Mouse (Mus musculus): ENCODE data around the gene Gpr158. TPM values are rescaled to one million over a fixed set of nuclear protein-coding genes. Genes with fewer than 3 reads are reported as not detected.
"Not testable (repeated sequence)": the region's sequence is repeated elsewhere in the genome, so short reads cannot be mapped to it uniquely, and the experiment has no call there.

Gpr158 gene
- polyA plus RNA-seq, 1 experiment from 2014 or later, result 2.1 TPM

GRCm38 (mm10) chr2:21430288-21430687, 62.9 kb downstream of the Gpr158 start:
- 64% methylated on average over 2 of the region's 2 CpGs for WGBS
- Histone ChIP-seq H3K27me3 (no peaks in the 10 kb centered on the region), H3K27ac (no peak overlapping the region)

GRCm38 (mm10) chr2:21431182-21431581, 63.8 kb downstream of the Gpr158 start:
- Histone ChIP-seq H3K27me3 (no peaks in the 10 kb centered on the region), H3K4me3 (no peak overlapping the region), H3K27ac (no peak overlapping the region), H3K4me2 (no peak overlapping the region), H3K9ac (no peak overlapping the region), H3K9me3 (no peaks in the 10 kb centered on the region), H3K36me3 (no peaks in the 10 kb centered on the region), H3K4me1 (replicated peaks) (0 out of 2 replicates have a peak, but pooled peaks cover 4% of the 10 kb centered on the region)
- WGBS, result 61% methylated on average over 6 of the region's 6 CpGs
- ATAC-seq (ENCODE audit: low FRiP score), result no peak

More at GRCm38 (mm10) chr2:21430288-21430687, 62.9 kb downstream of the Gpr158 start:
- Histone ChIP-seq H3K4me2 (no peak overlapping the region), H3K4me3 (no peak overlapping the region), H3K9ac (no peak overlapping the region), H3K9me3 (no peaks in the 10 kb centered on the region), H3K4me1 (replicated peaks) (0 out of 2 replicates have a peak, but pooled peaks cover 4% of the 10 kb centered on the region), H3K36me3 (no peaks in the 10 kb centered on the region)
- no peak for ATAC-seq (ENCODE audit: low FRiP score)

- 85% methylated on average over 3 of the region's 3 CpGs for WGBS
- H3K9me3 ChIP-seq, result no peaks in the 10 kb centered on the region
- no peak overlapping the region for H3K4me2 ChIP-seq
- H3K27ac ChIP-seq, result no peak overlapping the region
- H3K4me3 ChIP-seq, result no peak overlapping the region
- no peaks in the 10 kb centered on the region for H3K4me1 ChIP-seq (replicated peaks)
- H3K9ac ChIP-seq, result no peak overlapping the region
- no peaks in the 10 kb centered on the region for H3K36me3 ChIP-seq
- ATAC-seq (ENCODE audit: low FRiP score), result no peak
- no peaks in the 10 kb centered on the region for H3K27me3 ChIP-seq
Measured at GRCm38 (mm10) chr2:21439626-21440025, 72.3 kb downstream of the Gpr158 start.

GRCm38 (mm10) chr2:21460606-21461005, 93.3 kb downstream of the Gpr158 start:
- ATAC-seq (ENCODE audit: low FRiP score); H3K9me3 ChIP-seq; H3K27ac ChIP-seq; H3K4me1 ChIP-seq (replicated peaks); H3K36me3 ChIP-seq; H3K9ac ChIP-seq; H3K4me3 ChIP-seq; H3K27me3 ChIP-seq; H3K4me2 ChIP-seq: not testable (repeated sequence)
- 92% methylated on average over 4 of the region's 4 CpGs for WGBS

GRCm38 (mm10) chr2:21474957-21475356, 107.6 kb downstream of the Gpr158 start:
- Histone ChIP-seq H3K36me3 (no peaks in the 10 kb centered on the region), H3K4me1 (replicated peaks) (no peaks in the 10 kb centered on the region)
- WGBS, result 93% methylated on average over 2 of the region's 2 CpGs

GRCm38 (mm10) chr2:21496881-21497280, 129.5 kb downstream of the Gpr158 start:
- 79% methylated on average over 3 of the region's 3 CpGs for WGBS
- Histone ChIP-seq H3K4me2 (no peak overlapping the region), H3K9ac (no peak overlapping the region), H3K36me3 (no peaks in the 10 kb centered on the region), H3K4me1 (replicated peaks) (0 out of 2 replicates have a peak, but pooled peaks cover 3% of the 10 kb centered on the region), H3K9me3 (no peaks in the 10 kb centered on the region), H3K4me3 (no peak overlapping the region), H3K27me3 (no peaks in the 10 kb centered on the region), H3K27ac (no peak overlapping the region)
- no peak for ATAC-seq (ENCODE audit: low FRiP score)

More at GRCm38 (mm10) chr2:21474957-21475356, 107.6 kb downstream of the Gpr158 start:
- Histone ChIP-seq H3K9me3 (no peaks in the 10 kb centered on the region), H3K9ac (no peak overlapping the region), H3K27me3 (no peaks in the 10 kb centered on the region), H3K27ac (no peak overlapping the region), H3K4me3 (no peak overlapping the region), H3K4me2 (no peak overlapping the region)
- no peak for ATAC-seq (ENCODE audit: low FRiP score)

- H3K9ac ChIP-seq, result no peak overlapping the region
- H3K27ac ChIP-seq, result no peak overlapping the region
- no peaks in the 10 kb centered on the region for H3K27me3 ChIP-seq
- no peak overlapping the region for H3K4me2 ChIP-seq
- no peaks in the 10 kb centered on the region for H3K36me3 ChIP-seq
- H3K4me3 ChIP-seq, result no peak overlapping the region
- ATAC-seq (ENCODE audit: low FRiP score), result peak; percentile 49; the same call in 1 of the 2 replicates
- no peaks in the 10 kb centered on the region for H3K9me3 ChIP-seq
- WGBS, result 47% methylated on average over 1 of the region's 1 CpGs
- H3K4me1 ChIP-seq (replicated peaks), result 0 out of 2 replicates have a peak, but pooled peaks cover 3% of the 10 kb centered on the region
Measured at GRCm38 (mm10) chr2:21497965-21498364, 130.6 kb downstream of the Gpr158 start.

GRCm38 (mm10) chr2:21499399-21499798, 132.1 kb downstream of the Gpr158 start:
- Histone ChIP-seq H3K4me3 (no peak overlapping the region), H3K9me3 (no peaks in the 10 kb centered on the region), H3K27ac (no peak overlapping the region), H3K4me2 (no peak overlapping the region), H3K36me3 (no peaks in the 10 kb centered on the region), H3K4me1 (replicated peaks) (0 out of 2 replicates have a peak, but pooled peaks cover 3% of the 10 kb centered on the region), H3K27me3 (no peaks in the 10 kb centered on the region), H3K9ac (no peak overlapping the region)
- 85% methylated on average over 2 of the region's 2 CpGs for WGBS
- ATAC-seq (ENCODE audit: low FRiP score), result no peak

GRCm38 (mm10) chr2:21507449-21507848, 140.1 kb downstream of the Gpr158 start:
- H3K9me3 ChIP-seq, result no peaks in the 10 kb centered on the region
- no peak for ATAC-seq (ENCODE audit: low FRiP score)
- no peaks in the 10 kb centered on the region for H3K4me1 ChIP-seq (replicated peaks)
- no peak overlapping the region for H3K4me2 ChIP-seq
- no peak overlapping the region for H3K27ac ChIP-seq
- no peak overlapping the region for H3K9ac ChIP-seq
- H3K36me3 ChIP-seq, result no peaks in the 10 kb centered on the region
- 81% methylated on average over 1 of the region's 1 CpGs for WGBS
- no peak overlapping the region for H3K4me3 ChIP-seq
- no peaks in the 10 kb centered on the region for H3K27me3 ChIP-seq

- H3K27me3 ChIP-seq, result no peaks in the 10 kb centered on the region
- no peak overlapping the region for H3K27ac ChIP-seq
- H3K4me1 ChIP-seq (replicated peaks), result no peaks in the 10 kb centered on the region
- H3K4me3 ChIP-seq, result no peak overlapping the region
- no peak overlapping the region for H3K4me2 ChIP-seq
- no peak overlapping the region for H3K9ac ChIP-seq
- no peaks in the 10 kb centered on the region for H3K36me3 ChIP-seq
- no peak for ATAC-seq (ENCODE audit: low FRiP score)
- no peaks in the 10 kb centered on the region for H3K9me3 ChIP-seq
Measured at GRCm38 (mm10) chr2:21530750-21531149, 163.4 kb downstream of the Gpr158 start.

GRCm38 (mm10) chr2:21619180-21619579, 251.8 kb downstream of the Gpr158 start:
- Histone ChIP-seq H3K36me3 (no peaks in the 10 kb centered on the region), H3K9ac (no peak overlapping the region), H3K4me2 (no peak overlapping the region), H3K27ac (no peak overlapping the region), H3K9me3 (no peaks in the 10 kb centered on the region), H3K4me3 (no peak overlapping the region), H3K27me3 (no peaks in the 10 kb centered on the region), H3K4me1 (replicated peaks) (no peaks in the 10 kb centered on the region)
- 88% methylated on average over 6 of the region's 6 CpGs for WGBS
- no peak for ATAC-seq (ENCODE audit: low FRiP score)

GRCm38 (mm10) chr2:21632136-21632535, 264.8 kb downstream of the Gpr158 start:
- H3K36me3 ChIP-seq, result no peaks in the 10 kb centered on the region
- no peak for ATAC-seq (ENCODE audit: low FRiP score)
- WGBS, result 91% methylated on average over 1 of the region's 1 CpGs
- H3K4me2 ChIP-seq, result no peak overlapping the region
- no peaks in the 10 kb centered on the region for H3K4me1 ChIP-seq (replicated peaks)
- no peaks in the 10 kb centered on the region for H3K9me3 ChIP-seq
- no peak overlapping the region for H3K27ac ChIP-seq
- H3K27me3 ChIP-seq, result no peaks in the 10 kb centered on the region
- no peak overlapping the region for H3K4me3 ChIP-seq
- no peak overlapping the region for H3K9ac ChIP-seq

- Histone ChIP-seq H3K9ac (no peak overlapping the region), H3K27me3 (no peaks in the 10 kb centered on the region), H3K27ac (no peak overlapping the region), H3K4me3 (no peak overlapping the region), H3K4me1 (replicated peaks) (no peaks in the 10 kb centered on the region), H3K9me3 (no peaks in the 10 kb centered on the region), H3K4me2 (no peak overlapping the region), H3K36me3 (no peaks in the 10 kb centered on the region)
- 73% methylated on average over 4 of the region's 4 CpGs for WGBS
- no peak for ATAC-seq (ENCODE audit: low FRiP score)
Measured at GRCm38 (mm10) chr2:21665721-21666120, 298.4 kb downstream of the Gpr158 start.
